Mouse (Mus musculus) heart, embryonic 16.5 days (tissue): ENCODE results near the gene Kat7. TPM values are rescaled to one million over a fixed set of nuclear protein-coding genes. Genes with fewer than 3 reads are reported as not detected.

Experiments used
- ATAC-seq: fragments of 200-750 bp; cut with Nextera tagmentation; replicated peaks from 2 replicates; pipeline ENCODE4 v1.8.0; 2017; ENCODE audit warnings: moderate number of reproducible peaks; ENCODE audit not compliant: insufficient read depth, low FRiP score; ENCODE audit errors: extremely low read depth
- H3K27ac ChIP-seq: fragments of 300-500 bp; sonication (generic); 2 replicates; pipeline ENCODE4 v1.5.1; 2014; ENCODE audit warnings: mild to moderate bottlenecking, low read length, control low read depth, moderate library complexity
- H3K27me3 ChIP-seq: fragments of 300-500 bp; sonication (generic); 2 replicates; pipeline ENCODE4 v1.6.1; 2014; ENCODE audit warnings: low read length, mixed read lengths; ENCODE audit not compliant: control insufficient read depth, insufficient read depth
- H3K36me3 ChIP-seq: fragments of 300-500 bp; sonication (generic); 2 replicates; pipeline ENCODE4 v1.6.1; 2014; ENCODE audit not compliant: control insufficient read depth, insufficient read depth
- H3K4me1 ChIP-seq: fragments of 300-500 bp; sonication (generic); 2 replicates; pipeline ENCODE4 v1.6.1; 2014; ENCODE audit warnings: low read length, mixed read lengths; ENCODE audit not compliant: control insufficient read depth, insufficient read depth
- H3K4me2 ChIP-seq: fragments of 300-500 bp; sonication (generic); 2 replicates; pipeline ENCODE4 v1.6.1; 2014; ENCODE audit warnings: low read depth, mild to moderate bottlenecking, control low read depth, low read length
- H3K4me3 ChIP-seq: fragments of 300-500 bp; sonication (generic); 2 replicates; pipeline ENCODE4 v1.5.1; 2014; ENCODE audit warnings: mild to moderate bottlenecking, control low read depth, low read length
- H3K9ac ChIP-seq: fragments of 300-500 bp; sonication (generic); 2 replicates; pipeline ENCODE4 v1.6.1; 2014; ENCODE audit warnings: low read length, control low read depth
- H3K9me3 ChIP-seq: fragments of 300-500 bp; sonication (generic); replicated peaks from 2 replicates; pipeline ENCODE4 v1.6.1; 2016; ENCODE audit warnings: low read length; ENCODE audit not compliant: control insufficient read depth
- WGBS: fragments of 180-500 bp; shearing (Covaris S2); extraction: QIAGEN DNeasy Blood & Tissue Kit; methylation state at CpG from one replicate; pipeline ENCODE4 v1.1.7; 2014; 5-methylcytosine and 5-hydroxymethylcytosine counted together
- polyA plus RNA-seq: library from polyadenylated mRNA; unstranded; fragments of >200 nt; fragmentation: Nextera tagmentation; extraction: Ambion mirVana; gene quantifications from 2 replicates; pipeline ENCODE4 v1.2.1, GENCODE M21; 2015

The Kat7 gene
- polyA plus RNA-seq, 1 experiment from 2014 or later, result 51.1 TPM

- peaks cover 28% of the 10 kb centered on the region for H3K36me3 ChIP-seq
- no peak overlapping the region for H3K4me3 ChIP-seq
- no peak overlapping the region for H3K27ac ChIP-seq
- WGBS, result 92% methylated on average over 7 of the region's 7 CpGs
- no peaks in the 10 kb centered on the region for H3K27me3 ChIP-seq
- no peak overlapping the region for H3K9ac ChIP-seq
- peaks cover 11% of the 10 kb centered on the region for H3K4me1 ChIP-seq
- H3K9me3 ChIP-seq, result no peaks in the 10 kb centered on the region
- no peak overlapping the region for H3K4me2 ChIP-seq
- ATAC-seq, result no peak
Measured at GRCm38 (mm10) chr11:95305600-95305999, 4.4 kb downstream of the Kat7 start.

DNA sequence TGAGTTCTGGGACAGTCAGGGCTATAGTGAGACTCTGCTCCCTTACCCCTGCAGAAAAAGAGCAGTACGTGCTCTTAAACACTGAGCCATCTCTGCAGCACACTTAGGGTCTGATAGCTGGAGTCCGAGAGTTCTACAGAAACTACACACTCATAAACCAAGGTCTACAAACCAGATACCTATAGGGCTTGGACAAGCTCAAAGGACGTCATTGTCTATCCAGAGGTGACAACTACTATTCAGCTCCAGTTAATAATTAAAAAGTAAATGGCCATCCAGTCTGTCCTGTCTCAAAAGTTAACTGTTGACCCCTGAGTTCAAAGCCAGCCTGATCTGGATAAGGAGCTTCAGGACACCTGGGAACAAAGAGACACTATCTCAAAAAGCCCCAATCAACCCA lies 8.3 kb downstream of the Kat7 start:
- Histone ChIP-seq H3K4me3 (no peak overlapping the region), H3K36me3 (peaks cover 46% of the 10 kb centered on the region), H3K4me1 (0 out of 2 replicates have a peak, but pooled peaks cover 2% of the 10 kb centered on the region), H3K9me3 (no peaks in the 10 kb centered on the region), H3K4me2 (no peak overlapping the region), H3K27ac (no peak overlapping the region), H3K27me3 (no peaks in the 10 kb centered on the region), H3K9ac (no peak overlapping the region)
- 88% methylated on average over 3 of the region's 3 CpGs for WGBS
- no peak for ATAC-seq

GRCm38 (mm10) chr11:95299886-95300285 lies 10.2 kb downstream of the Kat7 start:
- Histone ChIP-seq H3K4me1 (0 out of 2 replicates have a peak, but pooled peaks cover 2% of the 10 kb centered on the region), H3K4me3 (no peak overlapping the region), H3K36me3 (peaks cover 42% of the 10 kb centered on the region), H3K27ac (no peak overlapping the region), H3K27me3 (no peaks in the 10 kb centered on the region), H3K4me2 (no peak overlapping the region), H3K9ac (no peak overlapping the region), H3K9me3 (no peaks in the 10 kb centered on the region)
- WGBS, result 82% methylated on average over 12 of the region's 12 CpGs
- ATAC-seq, result no peak

GRCm38 (mm10) chr11:95298146-95298545 lies 11.9 kb downstream of the Kat7 start:
- Histone ChIP-seq H3K9me3 (no peaks in the 10 kb centered on the region), H3K4me1 (no peaks in the 10 kb centered on the region), H3K4me3 (no peak overlapping the region), H3K36me3 (peaks cover 57% of the 10 kb centered on the region), H3K27ac (no peak overlapping the region), H3K27me3 (no peaks in the 10 kb centered on the region), H3K9ac (no peak overlapping the region), H3K4me2 (no peak overlapping the region)
- no peak for ATAC-seq
- WGBS, result 13% methylated on average over 2 of the region's 2 CpGs

GRCm38 (mm10) chr11:95295736-95296135 lies 14.3 kb downstream of the Kat7 start:
- Histone ChIP-seq H3K27me3 (no peaks in the 10 kb centered on the region), H3K27ac (no peak overlapping the region), H3K9me3 (no peaks in the 10 kb centered on the region), H3K4me1 (no peaks in the 10 kb centered on the region), H3K4me2 (no peak overlapping the region), H3K36me3 (peaks cover 56% of the 10 kb centered on the region), H3K9ac (no peak overlapping the region), H3K4me3 (no peak overlapping the region)
- 91% methylated on average over 12 of the region's 13 CpGs for WGBS
- ATAC-seq, result no peak

GRCm38 (mm10) chr11:95293017-95293624 lies 16.9 kb downstream of the Kat7 start:
- Histone ChIP-seq H3K27ac (no peak overlapping the region), H3K36me3 (peaks cover 62% of the 10 kb centered on the region)

DNA sequence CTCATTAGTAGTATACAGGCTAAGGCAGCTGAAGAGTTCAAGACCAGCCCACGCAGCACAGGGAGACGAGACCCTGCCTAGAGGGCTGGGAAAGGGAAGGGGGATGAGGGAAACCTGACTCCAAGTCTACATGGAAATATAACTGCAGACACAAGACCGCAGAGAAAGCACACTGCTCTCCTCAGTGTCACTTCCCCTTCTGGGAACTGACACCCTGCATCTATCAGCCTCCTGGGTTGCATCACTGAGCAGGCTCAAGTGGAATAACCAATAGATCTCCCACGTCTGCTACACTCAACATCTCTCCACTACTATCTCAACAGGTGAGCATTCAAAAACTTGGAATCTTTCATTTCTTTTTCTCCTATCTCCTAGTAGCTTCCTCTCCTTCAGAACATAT lies 18.0 kb downstream of the Kat7 start:
- H3K9me3 ChIP-seq, result no peaks in the 10 kb centered on the region
- H3K36me3 ChIP-seq, result peaks cover 64% of the 10 kb centered on the region
- WGBS, result 67% methylated on average over 4 of the region's 4 CpGs
- H3K9ac ChIP-seq, result no peak overlapping the region
- H3K4me1 ChIP-seq, result no peaks in the 10 kb centered on the region
- ATAC-seq, result no peak
- no peak overlapping the region for H3K4me3 ChIP-seq
- no peaks in the 10 kb centered on the region for H3K27me3 ChIP-seq
- no peak overlapping the region for H3K4me2 ChIP-seq
- no peak overlapping the region for H3K27ac ChIP-seq

More at GRCm38 (mm10) chr11:95293017-95293624, 16.9 kb downstream of the Kat7 start:
- no peak overlapping the region for H3K4me3 ChIP-seq
- H3K4me1 ChIP-seq, result no peaks in the 10 kb centered on the region
- 80% methylated on average over 8 of the region's 8 CpGs for WGBS
- no peak overlapping the region for H3K9ac ChIP-seq
- H3K27me3 ChIP-seq, result no peaks in the 10 kb centered on the region
- ATAC-seq, result no peak
- no peak overlapping the region for H3K4me2 ChIP-seq
- H3K9me3 ChIP-seq, result no peaks in the 10 kb centered on the region

DNA sequence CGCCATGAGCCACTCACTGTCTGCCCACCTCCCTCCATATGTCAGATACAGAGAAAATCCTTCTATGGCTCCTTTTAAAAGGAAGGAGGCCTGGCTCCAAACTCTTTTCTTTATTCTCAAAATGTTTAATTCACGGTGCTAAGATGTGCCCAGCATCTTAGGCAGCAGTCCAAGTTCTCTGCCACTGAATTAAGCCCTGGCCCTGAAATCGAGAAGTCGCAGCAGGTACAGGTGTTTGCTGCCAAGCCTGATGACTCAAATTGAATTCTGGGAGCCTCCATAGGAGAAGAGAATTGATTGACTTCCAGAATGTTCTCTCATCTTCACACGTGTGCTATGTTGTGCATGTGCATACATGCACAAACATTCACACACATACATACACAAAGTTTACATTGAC lies 27.7 kb downstream of the Kat7 start:
- no peaks in the 10 kb centered on the region for H3K4me1 ChIP-seq
- WGBS, result 97% methylated on average over 5 of the region's 5 CpGs

DNA sequence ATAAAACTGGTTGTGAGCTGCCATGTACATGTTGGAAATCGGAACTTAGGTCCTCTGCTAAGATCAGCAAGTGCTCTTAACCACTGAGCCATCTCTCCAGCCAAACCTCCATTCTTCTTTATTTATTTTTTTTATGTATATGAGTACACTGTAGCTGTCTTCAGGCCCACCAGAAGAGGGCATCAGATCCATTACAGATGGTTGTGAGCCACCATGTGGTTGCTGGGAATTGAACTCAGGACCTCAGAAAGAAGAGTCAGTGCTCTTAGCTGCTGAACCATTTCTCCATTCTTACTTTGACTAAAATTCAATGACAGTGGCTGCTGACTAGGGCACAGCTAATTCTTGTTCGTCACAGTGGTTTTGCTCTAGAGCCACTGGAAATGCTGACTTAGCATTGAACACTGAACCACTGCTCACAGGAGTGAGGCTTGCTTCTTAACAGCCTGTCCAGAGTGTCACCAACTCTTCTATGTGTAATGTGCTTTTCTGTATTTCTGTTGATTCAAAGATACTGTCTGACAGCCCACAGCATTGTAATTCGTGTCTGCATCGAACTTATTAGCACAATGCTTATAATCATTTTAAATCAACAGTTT lies 30.9 kb downstream of the Kat7 start:
- Histone ChIP-seq H3K9me3 (no peaks in the 10 kb centered on the region), H3K4me2 (no peak overlapping the region), H3K4me1 (no peaks in the 10 kb centered on the region), H3K36me3 (peaks cover 72% of the 10 kb centered on the region), H3K9ac (no peak overlapping the region), H3K27ac (no peak overlapping the region), H3K4me3 (no peak overlapping the region), H3K27me3 (no peaks in the 10 kb centered on the region)
- no peak for ATAC-seq
- 91% methylated on average over 4 of the region's 4 CpGs for WGBS

More for the DNA sequence above, 27.7 kb downstream of the Kat7 start:
- Histone ChIP-seq H3K9me3 (no peaks in the 10 kb centered on the region), H3K9ac (no peak overlapping the region), H3K4me3 (no peak overlapping the region), H3K4me2 (no peak overlapping the region), H3K36me3 (peaks cover 73% of the 10 kb centered on the region), H3K27me3 (no peaks in the 10 kb centered on the region), H3K27ac (no peak overlapping the region)
- ATAC-seq, result no peak
